Mouse (Mus musculus) small intestine, adult 2 months (tissue): Measurements from ENCODE around the gene Olfr554.

Source experiments
- CTCF ChIP-seq: fragments of 200-500 bp; IDR thresholded peaks from 2 replicates; pipeline ENCODE4 v1.5.1; 2012; ENCODE audit warnings: low read depth, mild to moderate bottlenecking, control low read depth, inconsistent platforms, low read length, moderate library complexity, mixed read lengths; ENCODE audit not compliant: insufficient replicate concordance, insufficient read length; ENCODE audit errors: extremely low read depth
- POLR2A ChIP-seq: fragments of 200-500 bp; IDR thresholded peaks from 2 replicates; pipeline ENCODE4 v1.6.1; 2012; ENCODE audit warnings: low read depth, mild to moderate bottlenecking, control low read depth, inconsistent platforms, low read length, moderate library complexity

DNA sequence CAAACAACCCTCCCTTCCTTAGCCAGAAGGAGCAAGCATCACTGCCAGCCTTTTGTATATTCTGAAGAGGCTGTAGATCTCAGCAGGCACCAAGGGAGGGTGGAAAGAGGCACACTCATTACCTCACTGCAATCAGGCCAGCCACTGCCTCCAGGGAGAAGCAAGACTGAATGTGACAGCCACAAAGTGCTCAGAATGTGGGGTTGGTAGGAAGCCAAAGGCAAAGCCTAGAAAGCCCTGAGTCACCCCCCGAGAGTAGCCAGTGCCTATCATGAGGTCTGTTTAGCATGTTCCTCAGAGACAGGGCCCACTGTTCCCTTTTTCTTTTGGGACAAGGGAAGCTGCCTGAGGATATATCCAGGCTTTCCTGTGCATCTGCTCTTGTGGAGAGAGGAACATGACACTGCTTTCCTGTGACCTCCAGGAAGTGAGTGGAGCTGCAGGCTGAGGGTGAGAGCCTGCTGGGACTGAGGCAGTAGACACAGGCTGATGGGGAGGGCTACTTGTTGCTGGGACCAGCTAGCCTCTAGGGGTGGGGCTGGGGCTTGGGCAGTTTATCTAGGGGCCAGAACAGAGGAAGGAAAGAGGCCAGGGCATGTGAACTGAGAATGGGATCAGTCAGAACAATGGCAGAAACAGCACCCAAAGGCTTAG is 40.7 kb upstream of the Olfr554 start, which contains the start of gene Olfr552:
- no peak for TF ChIP-seq CTCF
- TF ChIP-seq POLR2A = no peak
